Mouse (Mus musculus): ENCODE data around the gene Tekt3.

DNA sequence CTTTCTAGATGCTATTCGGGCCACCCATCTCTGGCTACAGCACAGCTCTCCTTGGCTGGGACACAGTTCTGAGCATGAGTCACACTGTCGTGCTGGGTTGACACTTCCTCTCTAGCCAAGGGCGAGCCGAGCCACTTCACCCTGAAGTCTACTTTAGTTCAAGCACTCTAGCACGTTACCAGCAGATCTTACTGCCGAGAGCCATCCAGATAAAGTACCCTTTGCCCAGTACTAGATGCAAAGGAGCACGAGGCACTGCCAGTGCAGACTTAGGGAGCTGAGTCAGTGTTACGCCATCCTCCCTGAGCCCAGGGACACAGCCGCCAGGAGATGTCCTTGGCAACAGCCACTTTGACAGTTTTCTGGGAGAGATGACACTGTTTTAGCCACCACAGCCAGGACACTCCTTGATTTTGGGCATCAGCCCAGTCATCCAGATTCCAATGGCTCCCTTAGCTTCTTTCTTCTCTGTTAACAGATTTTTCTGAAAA is 34.8 kb upstream of the Tekt3 start:
- TF ChIP-seq CTCF (IDR thresholded peaks at IDR 0.05; ENCODE audit: borderline replicate concordance, control insufficient read depth, extremely low read depth, insufficient read depth, low read length, poor library complexity) (no peak), POLR2A (IDR thresholded peaks at IDR 0.05; ENCODE audit: control insufficient read depth, extremely low read depth, insufficient read depth, low read length, poor library complexity) (no peak)

All from thymus, adult 2 months (tissue).